Mouse (Mus musculus) spleen, postnatal 0 days (tissue): ENCODE measurements around the gene Smim1. TPM values are rescaled to one million over a fixed set of nuclear protein-coding genes. Genes with fewer than 3 reads are reported as not detected.

Source experiments
- polyA plus RNA-seq: library from polyadenylated mRNA; unstranded; fragments of >200 nt; fragmentation: Nextera tagmentation; extraction: Ambion mirVana; gene quantifications from 2 replicates; pipeline ENCODE4 v1.2.1, GENCODE M21; 2015

The Smim1 gene
- 236 and 280 TPM in 2 replicates for polyA plus RNA-seq

DNA sequence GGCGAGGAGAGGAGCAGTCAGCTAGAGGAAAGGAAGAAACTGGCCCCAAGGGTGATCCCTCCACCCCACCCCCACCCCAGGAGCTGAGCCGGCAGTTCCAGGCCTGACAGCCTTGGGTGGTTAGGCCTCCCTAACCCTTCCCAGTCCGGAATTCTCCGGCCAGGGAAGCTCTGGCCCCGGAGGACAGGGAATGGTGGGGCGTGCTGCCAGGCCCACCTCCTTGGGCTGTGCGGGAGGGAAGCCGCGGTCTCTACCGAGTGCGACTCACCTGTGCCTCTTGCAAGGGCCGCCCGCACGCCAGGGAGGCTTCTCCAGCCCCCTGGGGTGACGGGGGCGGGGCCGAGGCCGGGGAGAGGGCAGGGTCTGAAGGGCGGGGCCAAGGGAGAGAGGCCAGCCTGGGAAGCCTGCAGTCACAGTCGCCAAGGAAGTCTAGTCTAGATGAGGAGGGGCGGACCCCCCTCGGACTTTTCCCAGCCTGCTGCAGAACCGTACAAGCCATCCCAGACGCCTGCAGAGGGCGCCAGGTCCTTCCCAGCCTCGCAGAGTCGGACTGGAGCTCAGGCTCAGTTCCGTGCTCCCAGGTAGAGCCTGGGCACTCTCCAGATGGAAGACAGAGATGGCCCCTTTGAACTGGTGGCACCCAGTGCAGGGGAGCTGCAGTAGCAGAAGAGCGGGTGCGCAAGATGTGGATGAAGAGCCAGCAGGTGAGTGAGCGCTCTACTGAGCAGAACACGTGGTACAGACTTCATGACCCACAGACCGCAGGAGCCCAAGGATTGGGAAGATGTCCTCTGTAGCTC lies at the start of gene Smim1:
TSS of gene Smim1 (minus strand) at position 590 of the 800 bp plus-strand sequence.

DNA sequence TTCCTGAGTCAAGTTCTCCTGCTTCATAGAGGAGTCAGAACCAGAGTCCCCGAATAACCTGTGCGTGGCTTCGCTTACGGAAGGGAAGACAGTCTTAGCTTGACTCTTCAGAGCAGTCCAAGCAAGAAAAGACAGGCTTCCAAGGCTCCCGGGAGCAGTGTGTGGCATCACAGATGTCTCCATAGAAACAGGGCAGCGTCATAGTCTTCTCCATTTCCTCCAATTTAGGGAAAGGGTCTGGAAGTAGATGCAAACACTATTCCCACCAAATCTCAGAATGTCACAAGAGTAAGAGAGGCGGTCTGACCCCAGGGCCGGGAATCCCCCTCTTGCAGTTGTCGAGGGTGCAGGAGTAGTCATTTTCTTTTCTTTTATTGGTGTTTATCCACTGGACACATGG lies 16.5 kb upstream of the Smim1 start, which contains the start of gene Ccdc27:
TSS of gene Ccdc27 (minus strand) at position 101 of the 400 bp plus-strand sequence.

GRCm38 (mm10) chr4:154011646-154012089 lies 14.4 kb downstream of the Smim1 start, which contains the start of gene Lrrc47:
Gene Lrrc47 (plus strand): TSS chr4:154011731.

GRCm38 (mm10) chr4:153974431-153975291 lies 51.4 kb downstream of the Smim1 start, which contains the start of the genes Dffb and Cep104:
Gene Dffb (minus strand): TSS chr4:153975126.
Gene Cep104 (plus strand): TSS chr4:153975194.

Other genes starting within 250 kb of the Smim1 start
- gene A430005L14Rik, start 69.0 kb downstream of the Smim1 start, polyA plus RNA-seq = 85.2 and 91.5 TPM in 2 replicates
- 10.0 and 12.8 TPM in 2 replicates for gene Dffb, start 51.1 kb downstream of the Smim1 start, polyA plus RNA-seq
- 6.7 and 7.2 TPM in 2 replicates for gene Cep104, start 51.0 kb downstream of the Smim1 start, polyA plus RNA-seq
- 18.6 and 20.9 TPM in 2 replicates for gene Lrrc47, start 14.5 kb downstream of the Smim1 start, polyA plus RNA-seq
- 0.06 and 0.10 TPM in 2 replicates for gene Ccdc27, start 16.4 kb upstream of the Smim1 start, polyA plus RNA-seq
- 0.02 and 0.05 TPM in 2 replicates for gene Trp73, start 114.0 kb upstream of the Smim1 start, polyA plus RNA-seq
- gene Wrap73, start 116.1 kb upstream of the Smim1 start, polyA plus RNA-seq = 29.9 and 30.1 TPM in 2 replicates
- gene Tprgl, start 134.4 kb upstream of the Smim1 start, polyA plus RNA-seq = 165 and 167 TPM in 2 replicates
- 20.0 and 26.6 TPM in 2 replicates for gene Megf6, start 144.5 kb upstream of the Smim1 start, polyA plus RNA-seq